Mouse (Mus musculus) adrenal gland, postnatal 4 days (tissue): ENCODE results near the gene Zfyve28. TPM values are rescaled to one million over a fixed set of nuclear protein-coding genes. Genes with fewer than 3 reads are reported as not detected.

Source experiments
- DNase-seq, 2 experiments: peaks; one replicate each; pipeline ENCODE4 v3.0.0; 2021 to 2022; ENCODE audit warnings: low spot score in 2 of 2, mixed read lengths in 2 of 2
- total RNA-seq, 2 experiments: library from RNA; stranded (reverse); gene quantifications; 2 replicates each; pipeline ENCODE4 v1.2.3; 2021

Zfyve28 gene
- total RNA-seq, 2 experiments from 2014 or later = 0.79 to 1.1 TPM

DNA sequence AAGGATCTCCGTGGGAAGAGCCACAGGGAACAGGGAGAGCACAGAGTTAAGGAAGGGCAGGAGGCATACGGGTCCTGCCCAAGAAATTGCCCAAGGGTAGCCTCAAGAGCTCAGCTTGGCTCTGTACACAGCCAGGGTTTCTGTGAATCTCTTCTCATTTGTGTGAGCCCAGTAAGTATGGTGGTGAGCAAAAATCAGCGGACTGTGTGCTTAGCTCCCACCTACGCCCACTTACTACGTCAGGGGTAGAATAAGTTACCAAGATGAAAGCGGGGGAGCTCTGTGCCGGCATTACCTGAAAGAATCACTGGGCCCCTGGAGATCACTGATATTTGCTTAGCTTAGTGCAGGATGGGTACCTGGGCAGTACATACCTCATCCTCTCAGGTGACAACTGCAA is 72.2 kb downstream of the Zfyve28 start:
- no peak for DNase-seq

DNA sequence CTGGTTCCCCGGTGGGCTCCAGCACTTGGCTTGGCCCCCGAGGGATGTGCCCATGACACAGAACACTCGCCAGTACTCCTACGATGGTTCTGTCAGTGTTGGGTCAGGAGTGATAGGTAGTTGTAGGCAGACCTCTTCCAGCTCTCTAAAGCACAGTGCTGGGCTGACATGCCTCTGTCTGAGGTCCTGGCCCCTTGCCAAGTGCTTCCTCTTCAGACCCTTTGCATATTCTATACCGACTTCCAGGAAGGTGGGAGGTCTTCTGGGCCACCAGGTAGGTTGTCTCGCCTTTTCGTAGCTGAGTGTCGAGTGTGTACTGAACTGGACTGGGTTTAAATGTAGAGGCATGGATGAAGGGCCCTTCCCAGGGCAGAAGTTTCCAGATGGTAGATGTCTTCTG is 74.6 kb downstream of the Zfyve28 start:
- no peak for DNase-seq

DNA sequence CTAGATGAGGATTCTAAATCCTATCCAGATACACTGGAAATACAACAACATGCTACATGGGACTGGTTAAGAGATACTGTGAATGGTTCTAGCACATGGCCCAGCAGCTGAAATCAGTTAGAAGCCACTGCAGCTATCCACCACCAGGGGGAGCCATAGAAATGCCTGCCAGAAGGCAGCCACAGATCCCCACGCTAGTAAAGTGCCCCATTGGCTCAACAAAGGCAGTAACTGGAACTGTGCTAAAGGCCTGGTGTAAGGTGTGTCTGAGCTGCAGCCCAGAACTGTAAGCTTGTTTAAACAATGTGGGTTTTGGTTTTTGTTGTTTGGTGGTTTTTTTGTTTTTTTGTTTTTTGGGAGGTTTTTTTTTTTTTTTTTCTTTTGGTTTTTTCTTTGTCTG is 78.0 kb downstream of the Zfyve28 start:
- peak in 1 of 2 experiments; percentile 60 for DNase-seq

DNA sequence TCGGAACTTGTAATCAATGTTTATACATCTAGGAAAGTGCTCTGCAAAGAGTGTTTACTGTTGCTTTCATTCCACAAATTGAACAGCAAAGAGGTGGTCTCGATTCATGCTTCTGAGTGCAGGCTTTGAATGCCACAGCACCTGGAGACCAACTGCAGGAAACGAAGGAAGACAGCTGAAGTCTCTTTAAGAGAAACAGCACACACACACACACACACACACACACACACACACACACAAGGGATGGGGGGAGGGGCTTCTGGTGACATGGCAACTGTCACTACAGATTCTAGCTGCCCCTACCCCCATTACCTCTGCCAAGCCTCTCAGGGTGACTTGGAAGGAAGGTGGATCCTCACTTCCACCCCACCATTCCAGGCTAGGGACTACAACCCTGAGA is 80.7 kb downstream of the Zfyve28 start:
- no peak for DNase-seq

DNA sequence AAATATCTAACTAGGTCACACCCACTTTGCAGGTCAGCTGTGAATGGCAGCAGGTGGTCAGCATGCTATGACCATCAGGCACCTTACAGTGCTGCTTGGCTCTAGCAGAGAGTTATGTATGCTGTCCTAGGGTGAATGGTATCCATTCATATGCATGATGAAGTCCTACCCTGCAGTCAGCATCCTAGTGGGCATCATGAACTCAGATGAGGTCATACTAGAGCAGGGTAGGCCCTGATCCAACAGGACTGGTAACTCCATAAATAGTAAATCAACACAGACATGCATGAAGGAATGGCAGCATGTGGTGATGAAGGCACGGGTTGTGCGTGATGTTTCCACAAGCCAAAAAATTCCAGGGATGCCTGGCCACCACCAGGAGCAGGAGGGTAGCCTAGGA is 82.5 kb downstream of the Zfyve28 start:
- no peak for DNase-seq

DNA sequence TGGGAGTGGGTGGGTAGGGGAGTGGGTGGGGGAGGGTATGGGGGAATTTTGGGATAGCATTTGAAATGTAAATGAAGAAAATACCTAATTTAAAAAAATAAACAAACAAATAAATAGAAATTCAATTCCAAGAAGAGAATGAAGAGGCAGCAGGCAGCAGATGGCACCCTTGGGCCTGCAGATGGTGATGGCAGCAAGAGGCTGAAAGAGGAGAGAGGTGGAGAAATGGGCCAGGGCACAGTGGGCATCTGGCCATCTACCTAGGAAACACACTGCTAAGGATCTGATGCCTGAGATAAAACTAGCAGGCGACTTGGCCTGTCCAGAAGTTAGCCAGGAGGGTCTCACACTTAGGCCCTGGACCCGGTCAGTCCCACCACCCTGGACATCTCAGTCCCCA is 83.3 kb downstream of the Zfyve28 start:
- no peak for DNase-seq

DNA sequence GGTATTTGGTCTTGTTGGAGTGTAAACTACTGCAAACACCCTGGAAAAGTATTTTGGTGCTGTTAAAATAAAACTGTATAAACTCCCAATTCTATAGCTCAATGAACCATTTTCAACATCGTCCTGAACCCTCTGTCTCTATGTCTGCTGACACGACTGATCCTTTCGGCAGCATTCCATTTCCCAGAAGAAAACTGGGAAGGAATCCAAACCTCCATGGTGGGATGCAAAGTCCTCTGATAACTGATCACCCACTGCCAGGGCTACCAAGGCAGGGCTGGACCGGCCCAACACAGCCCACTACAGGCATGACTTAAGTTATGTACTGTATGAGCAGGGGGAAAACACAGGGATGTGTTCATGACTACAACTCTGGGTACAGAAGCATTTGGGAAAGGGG is 86.2 kb downstream of the Zfyve28 start:
- no peak for DNase-seq

DNA sequence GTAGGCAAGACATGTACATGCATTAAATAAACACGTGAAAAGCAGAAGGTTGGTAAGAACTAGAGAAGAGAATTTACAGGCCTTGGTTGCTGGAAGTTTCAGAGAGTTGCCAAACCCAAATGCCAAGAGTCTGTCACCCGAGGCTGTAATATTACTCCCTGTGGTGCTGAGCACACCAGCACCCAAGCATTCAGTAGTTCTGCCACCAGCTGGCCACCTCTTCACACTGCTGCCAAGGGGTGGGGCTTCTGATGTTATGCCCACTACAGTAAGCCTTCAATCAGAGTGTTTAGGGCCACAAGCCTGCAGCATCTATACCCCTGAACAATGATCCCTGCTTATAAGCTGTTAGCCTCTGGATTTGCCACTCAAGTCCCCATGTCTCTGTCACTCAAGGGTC is 86.9 kb downstream of the Zfyve28 start:
- no peak for DNase-seq

DNA sequence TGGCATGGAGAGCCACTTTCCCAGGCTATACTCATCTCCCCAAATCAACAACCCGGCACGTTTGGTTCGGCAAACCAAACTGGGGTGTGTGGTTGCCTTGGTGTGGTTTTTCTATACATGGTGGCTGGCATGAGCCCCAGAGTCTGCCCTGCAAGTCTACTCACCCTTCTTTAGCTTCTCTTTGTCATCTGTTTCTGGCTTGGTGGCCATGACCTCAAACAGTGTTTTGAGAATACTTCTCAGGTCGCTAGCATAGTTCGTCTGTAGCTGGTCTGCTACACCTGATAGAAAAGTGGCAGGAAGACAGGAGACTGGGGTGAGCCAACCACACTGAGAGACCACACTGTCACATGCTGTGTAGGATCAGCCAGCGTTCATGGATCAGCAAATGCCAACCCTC is 89.6 kb downstream of the Zfyve28 start:
- DNase-seq = no peak

DNA sequence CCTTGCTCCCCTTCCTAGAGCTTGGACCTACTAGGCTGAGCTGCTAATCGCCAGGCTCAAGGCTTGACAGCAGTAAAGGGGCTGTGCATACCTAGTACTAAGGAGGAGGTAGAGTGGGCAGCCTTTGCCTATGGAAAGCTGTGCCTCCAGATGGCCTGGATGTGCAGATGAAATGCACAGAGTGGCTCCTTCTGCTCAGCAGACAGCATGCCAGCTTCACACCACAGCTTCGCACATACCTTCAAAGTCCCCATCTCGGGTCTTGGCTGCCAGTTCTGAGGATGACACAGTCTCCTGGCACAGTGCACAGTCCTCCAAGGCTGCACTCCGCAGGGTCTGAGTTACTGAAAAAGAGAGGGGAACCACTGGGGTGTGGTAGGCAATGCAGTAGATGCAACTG is 91.0 kb downstream of the Zfyve28 start:
- no peak for DNase-seq

DNA sequence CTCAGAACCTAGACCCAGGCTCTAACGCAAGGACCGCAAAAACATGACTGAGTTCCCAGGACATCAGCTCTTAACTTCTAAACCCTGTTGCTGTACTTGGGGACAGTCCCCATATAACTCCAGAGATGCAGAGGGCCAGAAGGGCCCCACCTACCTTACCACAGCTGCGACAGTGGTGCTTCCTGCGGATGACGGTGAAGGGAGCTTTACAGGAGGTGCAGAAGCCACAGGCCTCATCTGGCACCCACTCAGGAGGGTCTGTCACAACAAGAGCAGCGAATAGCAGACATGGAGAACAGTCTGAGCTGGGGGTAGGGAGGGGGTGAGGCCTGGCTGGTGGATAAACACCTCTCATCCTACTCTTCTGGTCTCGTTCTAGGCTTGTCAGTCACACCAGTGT is 91.8 kb downstream of the Zfyve28 start:
- DNase-seq = no peak

DNA sequence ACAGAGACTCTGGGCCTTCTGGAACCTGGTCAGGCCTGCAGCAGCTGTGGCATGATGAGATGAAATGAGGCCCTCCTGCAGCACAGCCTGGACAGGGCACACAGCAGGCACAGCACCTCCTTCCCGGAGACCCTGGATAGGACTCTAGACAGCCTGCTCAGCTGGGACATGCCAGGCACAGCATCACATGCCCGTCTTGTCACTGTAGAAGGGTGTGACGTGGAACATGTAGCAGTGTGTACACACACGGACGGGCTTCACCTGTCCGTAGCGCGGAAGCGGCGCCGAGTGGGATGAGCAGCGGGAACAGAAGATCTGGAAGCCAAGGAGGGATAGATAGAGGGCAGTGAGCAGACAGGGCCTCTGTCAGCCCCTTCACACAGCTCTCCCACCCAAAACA is 92.5 kb downstream of the Zfyve28 start:
- DNase-seq = no peak

DNA sequence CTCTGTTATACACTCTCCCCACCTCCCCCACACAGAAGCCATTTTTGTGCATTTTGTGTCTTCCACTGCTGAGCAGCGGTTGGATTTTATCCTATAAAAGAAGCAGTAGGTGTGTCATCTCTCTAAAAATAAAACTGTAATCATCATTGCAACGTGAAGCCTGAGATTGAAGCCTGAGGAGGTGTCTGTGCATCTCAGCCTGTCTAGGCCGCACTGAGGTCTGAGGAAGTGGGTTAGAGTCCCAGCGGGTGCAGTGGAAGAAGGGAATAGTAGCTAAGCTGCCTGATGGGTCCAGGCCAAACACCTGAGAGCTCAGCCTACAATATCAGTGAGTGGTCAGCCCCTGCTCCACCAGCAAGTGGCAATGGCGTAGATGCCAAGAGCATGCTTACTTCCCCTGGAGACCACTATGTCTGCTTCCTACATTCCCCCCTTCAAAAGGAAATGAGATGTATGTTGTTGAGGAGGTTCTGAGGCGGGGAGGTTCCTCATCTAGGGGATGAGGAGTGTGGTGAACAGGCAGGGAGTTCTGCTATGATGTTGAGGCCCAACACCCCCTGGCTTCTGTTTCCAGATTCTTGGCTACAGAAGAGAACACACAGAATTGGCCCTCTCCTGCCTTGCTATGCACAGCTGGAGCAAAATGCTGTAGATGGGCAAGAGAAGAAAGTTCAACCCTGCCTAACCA is 93.1 kb downstream of the Zfyve28 start:
- DNase-seq = no peak

DNA sequence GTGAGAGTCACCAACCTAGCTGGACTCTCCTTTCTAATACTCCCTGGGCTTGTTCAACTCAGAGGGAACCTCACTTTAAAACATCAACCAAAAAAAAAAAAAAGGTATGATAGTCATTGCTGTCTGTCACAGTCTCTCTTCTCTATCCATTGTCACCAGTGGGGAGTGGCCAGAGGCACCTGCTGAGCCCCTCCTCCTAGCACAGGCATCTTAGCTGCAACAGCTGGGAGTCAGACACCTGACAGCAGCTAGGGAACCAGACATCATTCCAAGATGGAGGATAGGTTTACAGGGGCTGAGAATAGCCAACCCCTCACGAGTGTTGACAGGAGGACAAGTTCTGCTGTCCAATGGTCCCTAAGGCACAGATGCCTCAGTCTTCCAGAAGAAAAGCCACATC is 93.8 kb downstream of the Zfyve28 start:
- no peak for DNase-seq

DNA sequence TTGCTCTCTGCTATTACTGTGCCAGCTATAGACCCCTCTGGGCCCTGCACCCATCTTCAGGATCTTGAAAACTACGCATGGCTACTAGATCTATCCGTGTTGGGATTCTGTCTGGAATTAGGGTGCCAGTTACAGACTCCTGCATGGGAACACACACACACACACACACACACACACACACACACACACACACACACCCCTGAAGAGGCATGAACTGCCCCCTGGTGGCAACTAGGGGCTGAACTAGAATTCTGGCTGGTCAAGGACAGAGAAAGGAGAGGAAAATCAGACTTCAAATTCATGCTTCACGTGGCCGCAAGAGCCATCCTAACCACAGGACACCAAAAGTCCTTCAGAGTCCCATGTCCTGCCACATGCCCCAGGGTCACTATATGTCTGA is 96.4 kb downstream of the Zfyve28 start:
- DNase-seq = no peak

DNA sequence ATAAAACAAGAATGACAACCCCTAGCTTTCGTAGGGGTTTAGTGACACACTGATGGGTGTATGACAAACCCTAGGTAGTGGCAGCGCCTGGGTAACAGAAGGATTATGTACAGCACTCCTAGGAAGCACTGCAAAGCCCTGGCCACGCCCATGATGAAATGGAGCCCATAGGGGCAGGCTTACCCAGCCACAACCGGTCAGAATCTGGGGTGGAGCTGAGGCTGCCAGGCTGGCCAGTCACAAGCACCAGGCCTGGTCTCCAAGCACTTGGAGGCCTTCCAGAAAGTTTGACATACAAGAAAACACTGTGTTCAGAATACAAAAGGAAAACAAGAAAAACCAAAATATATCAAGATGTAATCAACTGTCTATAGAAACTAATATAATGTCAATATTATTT is 97.2 kb downstream of the Zfyve28 start:
- no peak for DNase-seq

DNA sequence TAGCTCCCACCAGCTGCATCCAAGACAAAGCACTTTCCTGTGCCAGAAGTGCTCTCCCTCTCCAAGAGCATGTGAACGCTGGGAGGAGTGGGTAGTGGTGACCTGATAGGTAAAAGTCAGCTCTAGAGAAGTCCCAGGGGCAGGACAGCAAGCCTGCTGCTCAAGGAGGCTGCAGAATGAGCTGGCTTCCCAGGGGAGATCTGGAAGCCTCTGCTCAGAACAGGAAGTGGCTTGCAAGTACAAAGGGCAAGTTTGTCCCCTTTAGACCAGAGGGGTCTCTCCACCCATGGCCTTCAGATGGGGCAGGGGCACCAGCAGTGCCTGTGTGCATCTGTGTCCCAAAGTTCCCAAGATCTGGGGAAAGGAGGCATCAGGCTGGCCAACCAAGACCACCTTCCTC is 98.7 kb downstream of the Zfyve28 start:
- DNase-seq = no peak

DNA sequence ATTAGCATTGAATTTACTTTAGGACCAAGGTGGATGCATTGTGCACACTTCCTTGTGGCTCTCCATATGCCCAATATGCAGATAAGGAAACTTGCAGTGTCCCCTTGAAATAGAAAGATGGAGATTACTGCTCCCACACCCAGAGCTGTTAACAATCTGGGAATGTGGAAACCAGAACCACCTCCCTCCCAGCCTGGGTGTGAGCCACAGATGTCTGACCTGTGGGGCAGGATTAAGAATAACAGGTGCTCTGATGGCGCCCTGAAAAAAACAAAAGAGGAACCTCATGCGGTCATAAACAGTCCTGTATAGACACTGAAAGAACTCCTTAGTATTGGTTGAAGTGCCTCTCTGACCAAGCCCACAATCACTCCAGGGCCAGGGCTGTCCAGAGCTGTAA is 99.4 kb downstream of the Zfyve28 start:
- no peak for DNase-seq

DNA sequence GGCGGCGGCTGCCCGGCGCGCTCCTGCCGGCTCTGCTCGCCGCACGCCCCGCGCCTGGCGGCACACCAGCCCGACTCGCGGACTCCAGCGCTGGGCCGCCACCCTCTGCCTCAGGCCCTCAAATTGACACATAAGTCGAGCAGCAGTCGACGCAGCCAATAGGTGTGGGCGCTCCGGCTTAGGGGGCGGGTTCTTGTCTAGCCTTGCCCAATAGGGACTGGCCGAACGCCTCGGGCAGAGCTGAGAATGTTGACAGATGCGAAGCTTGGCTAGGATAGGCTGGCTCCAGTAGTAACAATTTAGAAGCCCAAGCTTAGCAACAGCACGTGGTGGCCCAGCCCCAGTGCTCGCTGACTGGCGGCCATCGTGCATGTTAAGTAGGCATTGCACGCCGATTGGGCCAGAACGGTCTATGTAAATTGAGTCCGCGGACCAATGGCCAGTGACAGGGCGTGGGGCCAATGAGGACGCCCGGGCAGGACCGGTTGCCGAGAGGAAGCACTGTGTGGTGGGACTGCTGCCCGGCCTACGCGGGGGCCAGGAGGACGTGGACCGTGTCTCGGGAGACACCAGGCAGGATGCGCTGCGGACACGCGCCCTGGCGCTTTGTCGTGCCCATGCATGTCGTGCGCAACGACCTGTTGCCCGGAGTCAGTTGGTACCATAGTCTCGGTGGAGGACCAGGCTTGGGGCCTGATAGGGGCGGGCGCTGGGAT is 100.5 kb downstream of the Zfyve28 start, which contains the start of gene Mxd4:
TSS of gene Mxd4 (minus strand) at position 120 of the 716 bp plus-strand sequence.
- DNase-seq = peak; percentile 95 to 98

DNA sequence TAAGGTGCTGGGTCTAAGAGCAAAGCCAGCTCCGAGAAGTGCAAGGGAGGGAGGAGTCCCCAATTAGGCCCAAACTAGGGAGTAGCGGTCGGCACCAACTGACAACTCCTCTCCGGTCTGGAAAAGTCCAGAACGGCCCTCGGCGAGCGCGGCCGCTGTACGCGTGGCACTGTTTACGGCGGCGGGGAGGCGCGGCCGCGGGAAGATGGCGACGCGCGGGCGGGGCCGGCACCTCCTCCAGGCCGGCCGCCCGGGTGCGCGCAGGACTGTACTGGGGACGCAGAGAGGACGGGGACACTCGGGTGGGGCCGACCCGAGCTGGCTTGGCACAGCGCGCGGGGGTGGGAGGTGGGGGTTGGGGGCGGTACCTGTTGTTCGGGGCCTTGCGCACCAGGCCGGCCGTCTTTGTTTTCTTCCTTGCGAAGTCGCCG is 101.3 kb downstream of the Zfyve28 start:
- DNase-seq = no peak

DNA sequence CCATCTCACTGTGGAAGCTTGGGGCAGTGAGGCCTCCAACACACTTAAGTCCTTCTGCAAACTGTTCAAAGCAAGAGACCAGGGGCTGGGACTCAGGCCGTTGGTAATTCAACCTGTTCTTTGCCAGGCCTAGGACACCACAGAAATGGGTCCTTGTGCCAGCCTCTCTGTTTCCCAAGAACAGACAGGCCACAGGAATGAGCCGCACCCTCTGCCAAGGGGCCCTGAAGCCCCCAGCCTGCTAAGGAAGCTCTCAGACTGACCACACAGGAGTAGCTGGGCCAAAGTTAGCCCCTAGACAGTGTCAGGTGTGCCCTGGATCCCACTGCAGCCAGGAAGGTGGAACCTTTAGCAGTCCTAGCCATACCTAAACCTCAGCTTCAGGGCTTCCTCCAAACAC is 101.9 kb downstream of the Zfyve28 start:
- DNase-seq = no peak

DNA sequence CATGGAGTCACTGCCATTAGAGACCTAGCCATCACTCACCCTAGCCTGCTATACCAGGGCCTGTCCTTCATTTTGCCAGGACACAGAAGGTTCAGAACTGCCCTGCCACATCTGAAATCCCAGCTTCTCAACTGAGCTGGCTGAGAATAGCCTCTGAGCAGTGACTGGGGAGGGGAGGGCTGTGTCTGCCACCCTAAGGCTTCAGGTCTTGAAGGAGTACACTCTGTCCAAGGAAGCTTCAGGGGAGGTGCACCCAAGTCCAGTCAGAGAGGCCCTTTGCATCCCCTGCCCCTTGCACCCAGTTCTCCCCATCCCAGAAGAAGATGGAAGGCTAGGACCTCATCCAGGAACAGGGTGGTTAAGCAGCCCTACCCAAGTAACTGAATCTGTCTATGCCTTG is 102.5 kb downstream of the Zfyve28 start:
- DNase-seq = no peak

DNA sequence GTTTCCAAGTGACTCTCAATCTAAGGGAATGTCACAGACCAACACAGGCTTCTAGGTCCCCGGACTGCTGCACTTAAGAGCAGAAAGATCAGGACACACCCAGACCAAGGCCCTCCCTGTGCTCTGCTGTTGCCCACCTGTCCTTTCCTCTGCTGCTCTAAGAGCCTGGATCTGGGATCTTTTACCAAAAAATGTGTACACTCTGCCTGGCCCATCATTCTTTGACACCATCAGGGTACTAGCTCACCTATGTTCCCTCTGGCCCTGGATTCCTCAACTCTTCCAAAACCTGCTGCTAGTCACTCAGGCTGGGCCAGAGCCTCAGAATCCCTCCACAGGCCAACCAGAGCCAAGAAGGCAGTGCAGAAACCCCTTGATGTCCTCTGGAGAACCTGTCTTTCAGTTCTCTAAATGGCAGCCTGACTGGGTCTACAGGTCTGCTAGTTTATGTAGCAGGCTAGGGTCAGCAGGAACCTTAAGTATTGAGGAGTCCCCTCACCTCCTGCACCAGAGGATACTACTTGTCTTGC is 103.1 kb downstream of the Zfyve28 start:
- DNase-seq = peak in 1 of 2 experiments; percentile 1
